In genomic region chr5:118706414-118706813, GRCm38 (mm10) we compare ENCODE assay signal across 20 mouse cellular contexts.
DNase-seq lines count a peak whose midpoint lies in the region; ATAC-seq and TF ChIP-seq lines count a peak whose summit lies in the region.
"Had no signal": no experiment of that assay in that cellular context is flagged by ENCODE, and none has a peak within 500 bp of the region (broad histone marks: within the 10 kb centered on the region; RNA-seq: fewer than 3 reads in every experiment).

No protein-coding gene starts in this region.

- 0 out of 2 replicates have a peak, but pooled peaks have one; percentile 26 for ATAC-seq in hindbrain, embryonic 13.5 days (ENCODE audit: low FRiP score)
- ATAC-seq in forebrain, embryonic 14.5 days: peak; percentile 59
- ATAC-seq in hindbrain, postnatal 0 days: no peak
- ATAC-seq: liver, embryonic 12.5 days had no signal

- H3K27ac ChIP-seq in hindbrain, embryonic 13.5 days: peak overlapping the region; percentile 79
- no peak overlapping the region for H3K27ac ChIP-seq in hindbrain, embryonic 10.5 days
- H3K27ac ChIP-seq in forebrain, embryonic 14.5 days (ENCODE audit: low read depth, low read length): peak overlapping the region; percentile 65
- H3K27ac ChIP-seq in hindbrain, postnatal 0 days: no peak overlapping the region
- H3K27ac ChIP-seq: limb, embryonic 12.5 days; liver, embryonic 12.5 days had no signal

- no peak for TF ChIP-seq CTCF in hindbrain, postnatal 0 days (IDR thresholded peaks at IDR 0.05; ENCODE audit: low read depth)

- H3K4me2 ChIP-seq in hindbrain, embryonic 13.5 days: peak overlapping the region; percentile 2; the same call in 1 of the 2 replicates
- H3K4me2 ChIP-seq in forebrain, embryonic 14.5 days (ENCODE audit: low read length): peak overlapping the region; percentile 6; the same call in 1 of the 2 replicates
- peak overlapping the region; percentile 8; the same call in 1 of the 2 replicates for H3K4me2 ChIP-seq in hindbrain, postnatal 0 days (ENCODE audit: low read depth, low read length)
- H3K4me2 ChIP-seq: heart, embryonic 12.5 days; limb, embryonic 12.5 days; liver, embryonic 12.5 days had no signal

- DNase-seq in hindbrain, embryonic 10.5 days (ENCODE audit: low spot score): no peak
- DNase-seq in brain, embryonic 18.5 days (ENCODE audit: low read depth, low spot score): peak; percentile 8
- DNase-seq in forebrain, embryonic 14.5 days (ENCODE audit: low spot score): peak; percentile 68
- DNase-seq in hindbrain, postnatal 0 days (ENCODE audit: low spot score): no peak
- DNase-seq in gastrocnemius, postnatal 25 days: no peak
- DNase-seq in frontal cortex, postnatal 14 days (ENCODE audit: low spot score in 2 of 2): no peak
- DNase-seq in urinary bladder, adult 2 months (ENCODE audit: low spot score): no peak
- DNase-seq: adrenal gland, postnatal 36 days; B cell, adult 2 months; heart, adult 11 months; heart, postnatal 14 days; kidney, adult 8-10 months; kidney, postnatal 14 days; layer of hippocampus, adult 9-11 months; lung, adult 2 months; thymus, postnatal 25 days had no signal

- H3K4me1 ChIP-seq in hindbrain, embryonic 13.5 days (replicated peaks): peaks cover 93% of the 10 kb centered on the region
- H3K4me1 ChIP-seq in hindbrain, embryonic 10.5 days (replicated peaks): peaks cover 78% of the 10 kb centered on the region
- peaks cover 75% of the 10 kb centered on the region for H3K4me1 ChIP-seq in forebrain, embryonic 14.5 days (ENCODE audit: control insufficient read depth, insufficient read depth, low read length)
- peaks cover 57% of the 10 kb centered on the region for H3K4me1 ChIP-seq in hindbrain, postnatal 0 days (ENCODE audit: insufficient read depth, low read length)

- H3K4me3 ChIP-seq in hindbrain, embryonic 13.5 days: no peak overlapping the region
- no peak overlapping the region for H3K4me3 ChIP-seq in hindbrain, embryonic 10.5 days
- H3K4me3 ChIP-seq in forebrain, embryonic 14.5 days (ENCODE audit: low read depth, low read length): no peak overlapping the region
- no peak overlapping the region for H3K4me3 ChIP-seq in hindbrain, postnatal 0 days (ENCODE audit: low read length)
- H3K4me3 ChIP-seq: heart, embryonic 12.5 days; limb, embryonic 12.5 days; liver, embryonic 12.5 days had no signal

- no peaks in the 10 kb centered on the region for H3K9me3 ChIP-seq in hindbrain, embryonic 13.5 days
- H3K9me3 ChIP-seq in hindbrain, embryonic 10.5 days: no peaks in the 10 kb centered on the region
- no peaks in the 10 kb centered on the region for H3K9me3 ChIP-seq in forebrain, embryonic 14.5 days (replicated peaks; ENCODE audit: control insufficient read depth, low read length)
- H3K9me3 ChIP-seq in hindbrain, postnatal 0 days (ENCODE audit: low read length): no peaks in the 10 kb centered on the region
- H3K9me3 ChIP-seq: heart, embryonic 12.5 days; limb, embryonic 12.5 days; liver, embryonic 12.5 days had no signal

- 16% methylated on average over 3 of the region's 3 CpGs for WGBS in hindbrain, embryonic 13.5 days
- WGBS in hindbrain, embryonic 10.5 days: 76% methylated on average over 3 of the region's 3 CpGs
- 6% methylated on average over 3 of the region's 3 CpGs for WGBS in forebrain, embryonic 14.5 days
- 22% methylated on average over 3 of the region's 3 CpGs for WGBS in hindbrain, postnatal 0 days

- H3K9ac ChIP-seq in hindbrain, embryonic 13.5 days: no peak overlapping the region
- no peak overlapping the region for H3K9ac ChIP-seq in forebrain, embryonic 14.5 days (ENCODE audit: low read length)
- H3K9ac ChIP-seq in hindbrain, postnatal 0 days (replicated peaks; ENCODE audit: low read length): no peak overlapping the region
- H3K9ac ChIP-seq: heart, embryonic 12.5 days; limb, embryonic 12.5 days; liver, embryonic 12.5 days had no signal

- H3K36me3 ChIP-seq in hindbrain, embryonic 13.5 days: no peaks in the 10 kb centered on the region
- no peaks in the 10 kb centered on the region for H3K36me3 ChIP-seq in hindbrain, embryonic 10.5 days
- no peaks in the 10 kb centered on the region for H3K36me3 ChIP-seq in forebrain, embryonic 14.5 days (ENCODE audit: control insufficient read depth, insufficient read depth, low read length)
- H3K36me3 ChIP-seq in hindbrain, postnatal 0 days (ENCODE audit: insufficient read depth, low read length): no peaks in the 10 kb centered on the region
- H3K36me3 ChIP-seq: heart, embryonic 12.5 days; limb, embryonic 12.5 days had no signal

- H3K27me3 ChIP-seq in hindbrain, embryonic 13.5 days: no peaks in the 10 kb centered on the region
- no peaks in the 10 kb centered on the region for H3K27me3 ChIP-seq in hindbrain, embryonic 10.5 days (ENCODE audit: insufficient read depth, poor library complexity, severe bottlenecking)
- no peaks in the 10 kb centered on the region for H3K27me3 ChIP-seq in forebrain, embryonic 14.5 days (replicated peaks; ENCODE audit: control insufficient read depth, insufficient read depth, low read length)
- no peaks in the 10 kb centered on the region for H3K27me3 ChIP-seq in hindbrain, postnatal 0 days (ENCODE audit: insufficient read depth, low read length)
- H3K27me3 ChIP-seq: heart, embryonic 12.5 days; limb, embryonic 12.5 days; liver, embryonic 12.5 days had no signal

Comparison
In these comparisons a context has a peak if more than half of its experiments do, and no peak if none do; other contexts are left out.
1. H3K27ac ChIP-seq: peak in hindbrain, embryonic 13.5 days (single experiment) and forebrain, embryonic 14.5 days (single experiment); none in hindbrain, embryonic 10.5 days (single experiment) and hindbrain, postnatal 0 days (single experiment).
2. DNase-seq: peak in brain, embryonic 18.5 days (single experiment) and forebrain, embryonic 14.5 days (single experiment); none in hindbrain, embryonic 10.5 days (single experiment), hindbrain, postnatal 0 days (single experiment), gastrocnemius, postnatal 25 days (single experiment), frontal cortex, postnatal 14 days (0 of 2) and urinary bladder, adult 2 months (single experiment).
3. Peak in every context shown above with its lines, with median percentiles within 50 percentile points of each other: H3K4me2 ChIP-seq.